ENCODE assay signal across 15 mouse cellular contexts in the genomic region with DNA sequence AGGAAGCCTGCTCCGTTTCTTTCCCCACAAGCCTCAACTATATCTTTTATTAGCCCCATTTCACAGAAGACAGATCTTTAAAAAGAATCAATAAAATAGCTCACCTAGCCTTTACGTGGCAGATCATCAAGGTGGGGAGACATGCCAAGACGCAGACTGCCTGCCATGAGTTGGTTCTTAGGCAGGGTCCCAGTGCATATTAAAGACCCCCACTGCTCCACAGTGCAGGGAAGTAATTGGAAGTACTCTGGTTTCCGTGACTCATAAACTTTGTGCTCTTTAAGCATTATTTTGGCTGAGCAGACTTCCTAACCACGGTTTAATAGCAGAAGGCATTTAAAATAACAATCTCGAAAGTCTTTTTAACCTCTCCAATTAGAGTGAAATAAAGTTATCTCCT.
"Had no signal": no experiment of that assay in that cellular context is flagged by ENCODE, and none has a peak within 500 bp of the region (broad histone marks: within the 10 kb centered on the region; RNA-seq: fewer than 3 reads in every experiment).

No protein-coding gene starts in this region.

- H3K4me2 ChIP-seq: neural tube, embryonic 15.5 days; stomach, embryonic 15.5 days had no signal

- H3K27ac ChIP-seq: neural tube, embryonic 15.5 days; stomach, embryonic 15.5 days; stomach, postnatal 0 days had no signal

- DNase-seq: retina, postnatal 1 day; right cerebral cortex, adult 18-20 months; right cerebral cortex, postnatal 14 days; right cerebral cortex, postnatal 25 days; right cerebral cortex, postnatal 4 days; spleen, adult 18-20 months; thymus, adult 18-20 months; thymus, adult 2 months; thymus, postnatal 14 days; thymus, postnatal 25 days; thymus, postnatal 36 days; thymus, postnatal 4 days had no signal

- H3K36me3 ChIP-seq: neural tube, embryonic 15.5 days; stomach, embryonic 15.5 days had no signal

- H3K9me3 ChIP-seq: neural tube, embryonic 15.5 days; stomach, embryonic 15.5 days had no signal

- H3K27me3 ChIP-seq: neural tube, embryonic 15.5 days; stomach, embryonic 15.5 days had no signal

- H3K4me3 ChIP-seq: neural tube, embryonic 15.5 days; stomach, embryonic 15.5 days had no signal

- H3K4me1 ChIP-seq: neural tube, embryonic 15.5 days; stomach, embryonic 15.5 days had no signal

- H3K9ac ChIP-seq: neural tube, embryonic 15.5 days; stomach, embryonic 15.5 days had no signal
